ENCODE assay signal across 19 mouse cellular contexts in the genomic region with DNA sequence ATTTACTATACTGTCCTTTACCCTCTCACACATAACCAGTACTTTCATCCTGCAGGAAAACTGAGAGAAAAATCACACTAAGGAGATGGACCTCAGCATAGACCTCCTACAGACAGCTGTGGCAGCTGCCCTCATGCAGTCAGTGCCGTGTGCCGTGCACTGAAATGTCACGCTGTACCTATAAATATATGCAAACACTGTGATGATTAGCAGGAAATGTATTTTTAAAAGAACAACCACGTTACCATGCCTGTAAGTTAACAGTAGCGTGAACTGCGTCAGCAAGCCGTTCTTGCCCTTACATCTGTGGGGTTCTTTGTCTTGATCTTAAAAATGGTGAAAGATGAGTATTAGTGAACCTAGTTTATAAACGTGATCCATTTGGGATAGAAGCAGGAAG.
"Had no signal": no experiment of that assay in that cellular context is flagged by ENCODE, and none has a peak within 500 bp of the region (broad histone marks: within the 10 kb centered on the region; RNA-seq: fewer than 3 reads in every experiment).

No protein-coding gene starts in this region.

- H3K27me3 ChIP-seq: liver, embryonic 13.5 days; liver, embryonic 15.5 days; lung, embryonic 15.5 days; megakaryocyte, embryonic 14.5 days; midbrain, embryonic 13.5 days; midbrain, embryonic 15.5 days; neural tube, embryonic 12.5 days; stomach, embryonic 15.5 days had no signal

- DNase-seq: liver, embryonic 13.5 days; liver, postnatal 0 days; lung, adult 2 months; lung, postnatal 14 days; lung, postnatal 36 days; retina, postnatal 1 day; right cerebral cortex, adult 18-20 months; right cerebral cortex, postnatal 25 days; right cerebral cortex, postnatal 4 days; thymus, adult 2 months; thymus, postnatal 25 days; thymus, postnatal 4 days had no signal

- H3K36me3 ChIP-seq: liver, embryonic 13.5 days; liver, embryonic 15.5 days; lung, embryonic 15.5 days; stomach, embryonic 15.5 days had no signal
